Mouse (Mus musculus): ENCODE data around the gene Slc25a38. TPM values are rescaled to one million over a fixed set of nuclear protein-coding genes. Genes with fewer than 3 reads are reported as not detected.

Gene Slc25a38
- total RNA-seq (2014; rRNA removed): 46.6 and 60.0 TPM in 2 replicates
- 35.3 and 37.8 TPM in 2 replicates for polyA plus RNA-seq (2015; fragmentation: Nextera tagmentation; extraction: Ambion mirVana)

GRCm38 (mm10) chr9:120110211-120111018, at the start of gene Slc25a38:
Gene Slc25a38 (plus strand): TSS chr9:120110374.
- Histone ChIP-seq H3K4me2 (ENCODE audit: low read depth, low read length, poor library complexity, severe bottlenecking) (peak within 1 kb of the TSS; percentile 65), H3K9ac (replicated peaks; ENCODE audit: low read length, poor library complexity, severe bottlenecking) (peak within 1 kb of the TSS; percentile 87), H3K36me3 (ENCODE audit: insufficient read depth, low read length) (no peaks in the 10 kb centered on the region), H3K4me3 (ENCODE audit: low read depth, low read length) (peak within 1 kb of the TSS; percentile 83), H3K27ac (ENCODE audit: low read depth, low read length) (peak within 1 kb of the TSS; percentile 97), H3K9me3 (ENCODE audit: low read length) (no peaks in the 10 kb centered on the region), H3K4me1 (ENCODE audit: insufficient read depth, low read length) (peaks cover 4% of the 10 kb centered on the region; the same call in 1 of the 2 replicates), H3K27me3 (ENCODE audit: insufficient read depth, low read length) (no peaks in the 10 kb centered on the region)
- WGBS: under 1% methylated on average over 62 of the region's 62 CpGs
- ATAC-seq (ENCODE audit: low FRiP score) (peak; percentile 99), DNase-seq (ENCODE audit: low spot score) (peak; percentile 95)
- peak; percentile 86 for TF ChIP-seq CTCF (IDR thresholded peaks at IDR 0.05)

GRCm38 (mm10) chr9:120064317-120064716, 45.9 kb upstream of the Slc25a38 start:
- H3K9ac ChIP-seq (replicated peaks; ENCODE audit: low read length, poor library complexity, severe bottlenecking): no peak overlapping the region
- no peaks in the 10 kb centered on the region for H3K9me3 ChIP-seq (ENCODE audit: low read length)
- H3K4me2 ChIP-seq (ENCODE audit: low read depth, low read length, poor library complexity, severe bottlenecking): no peak overlapping the region
- DNase-seq (ENCODE audit: low spot score) (no peak), ATAC-seq (ENCODE audit: low FRiP score) (no peak)
- WGBS: 86% methylated on average over 4 of the region's 4 CpGs
- H3K27me3 ChIP-seq (ENCODE audit: insufficient read depth, low read length): no peaks in the 10 kb centered on the region
- H3K4me3 ChIP-seq (ENCODE audit: low read depth, low read length): no peak overlapping the region
- H3K4me1 ChIP-seq (ENCODE audit: insufficient read depth, low read length): no peaks in the 10 kb centered on the region
- H3K36me3 ChIP-seq (ENCODE audit: insufficient read depth, low read length): no peaks in the 10 kb centered on the region
- no peak overlapping the region for H3K27ac ChIP-seq (ENCODE audit: low read depth, low read length)
- no peak for TF ChIP-seq CTCF (IDR thresholded peaks at IDR 0.05)

GRCm38 (mm10) chr9:120067609-120068008, 42.6 kb upstream of the Slc25a38 start:
- WGBS: 86% methylated on average over 2 of the region's 2 CpGs
- no peak overlapping the region for H3K9ac ChIP-seq (replicated peaks; ENCODE audit: low read length, poor library complexity, severe bottlenecking)
- DNase-seq (ENCODE audit: low spot score) (no peak), ATAC-seq (ENCODE audit: low FRiP score) (no peak)
- no peak overlapping the region for H3K4me2 ChIP-seq (ENCODE audit: low read depth, low read length, poor library complexity, severe bottlenecking)
- H3K4me1 ChIP-seq (ENCODE audit: insufficient read depth, low read length): no peaks in the 10 kb centered on the region
- H3K27me3 ChIP-seq (ENCODE audit: insufficient read depth, low read length): no peaks in the 10 kb centered on the region
- no peaks in the 10 kb centered on the region for H3K36me3 ChIP-seq (ENCODE audit: insufficient read depth, low read length)
- no peaks in the 10 kb centered on the region for H3K9me3 ChIP-seq (ENCODE audit: low read length)
- TF ChIP-seq CTCF (IDR thresholded peaks at IDR 0.05): no peak
- no peak overlapping the region for H3K27ac ChIP-seq (ENCODE audit: low read depth, low read length)
- H3K4me3 ChIP-seq (ENCODE audit: low read depth, low read length): no peak overlapping the region

- Histone ChIP-seq H3K4me2 (ENCODE audit: low read depth, low read length, poor library complexity, severe bottlenecking) (no peak overlapping the region), H3K36me3 (ENCODE audit: insufficient read depth, low read length) (no peaks in the 10 kb centered on the region), H3K9me3 (ENCODE audit: low read length) (no peaks in the 10 kb centered on the region), H3K9ac (replicated peaks; ENCODE audit: low read length, poor library complexity, severe bottlenecking) (no peak overlapping the region), H3K4me3 (ENCODE audit: low read depth, low read length) (no peak overlapping the region), H3K27me3 (ENCODE audit: insufficient read depth, low read length) (no peaks in the 10 kb centered on the region), H3K27ac (ENCODE audit: low read depth, low read length) (no peak overlapping the region), H3K4me1 (ENCODE audit: insufficient read depth, low read length) (no peaks in the 10 kb centered on the region)
- DNase-seq (ENCODE audit: low spot score): no peak
- TF ChIP-seq CTCF (IDR thresholded peaks at IDR 0.05): no peak
- no peak for ATAC-seq (ENCODE audit: low FRiP score)
- WGBS: 70% methylated on average over 10 of the region's 10 CpGs
Measured at GRCm38 (mm10) chr9:120068047-120068446, 42.1 kb upstream of the Slc25a38 start.

GRCm38 (mm10) chr9:120069779-120070178, 40.4 kb upstream of the Slc25a38 start, which contains the start of gene Cx3cr1:
Gene Cx3cr1 (minus strand): TSS chr9:120069879.
- Histone ChIP-seq H3K4me1 (ENCODE audit: insufficient read depth, low read length) (no peaks in the 10 kb centered on the region), H3K27me3 (ENCODE audit: insufficient read depth, low read length) (no peaks in the 10 kb centered on the region), H3K9me3 (ENCODE audit: low read length) (no peaks in the 10 kb centered on the region), H3K4me2 (ENCODE audit: low read depth, low read length, poor library complexity, severe bottlenecking) (no peak within 1 kb of the TSS), H3K9ac (replicated peaks; ENCODE audit: low read length, poor library complexity, severe bottlenecking) (no peak within 1 kb of the TSS), H3K27ac (ENCODE audit: low read depth, low read length) (no peak within 1 kb of the TSS), H3K4me3 (ENCODE audit: low read depth, low read length) (no peak within 1 kb of the TSS), H3K36me3 (ENCODE audit: insufficient read depth, low read length) (no peaks in the 10 kb centered on the region)
- ATAC-seq (ENCODE audit: low FRiP score): no peak
- 83% methylated on average over 11 of the region's 11 CpGs for WGBS
- no peak for DNase-seq (ENCODE audit: low spot score)
- TF ChIP-seq CTCF (IDR thresholded peaks at IDR 0.05): no peak

- H3K27me3 ChIP-seq (ENCODE audit: insufficient read depth, low read length): no peaks in the 10 kb centered on the region
- 83% methylated on average over 2 of the region's 2 CpGs for WGBS
- DNase-seq (ENCODE audit: low spot score): no peak
- no peak for TF ChIP-seq CTCF (IDR thresholded peaks at IDR 0.05)
- H3K9me3 ChIP-seq (ENCODE audit: low read length): no peaks in the 10 kb centered on the region
- H3K4me1 ChIP-seq (ENCODE audit: insufficient read depth, low read length): no peaks in the 10 kb centered on the region
- H3K4me3 ChIP-seq (ENCODE audit: low read depth, low read length): no peak overlapping the region
- no peak overlapping the region for H3K4me2 ChIP-seq (ENCODE audit: low read depth, low read length, poor library complexity, severe bottlenecking)
- no peaks in the 10 kb centered on the region for H3K36me3 ChIP-seq (ENCODE audit: insufficient read depth, low read length)
- no peak overlapping the region for H3K9ac ChIP-seq (replicated peaks; ENCODE audit: low read length, poor library complexity, severe bottlenecking)
- no peak for ATAC-seq (ENCODE audit: low FRiP score)
- no peak overlapping the region for H3K27ac ChIP-seq (ENCODE audit: low read depth, low read length)
Measured at GRCm38 (mm10) chr9:120071251-120071650, 38.9 kb upstream of the Slc25a38 start.

Measured in midbrain, postnatal 0 days (tissue).